Mouse (Mus musculus) c-Kit-negative CD71-positive TER-119-positive erythroid progenitor cells, embryonic 14.5 days (primary cell): ENCODE results near the gene B3galnt1.
"Not testable (repeated sequence)": the region's sequence is repeated elsewhere in the genome, so short reads cannot be mapped to it uniquely, and the experiment has no call there.

Source experiments
- DNase-seq: peaks from one replicate; pipeline ENCODE4 v3.0.0-alpha.2; 2013; ENCODE audit warnings: low read depth, low spot score

The B3galnt1 gene

DNA sequence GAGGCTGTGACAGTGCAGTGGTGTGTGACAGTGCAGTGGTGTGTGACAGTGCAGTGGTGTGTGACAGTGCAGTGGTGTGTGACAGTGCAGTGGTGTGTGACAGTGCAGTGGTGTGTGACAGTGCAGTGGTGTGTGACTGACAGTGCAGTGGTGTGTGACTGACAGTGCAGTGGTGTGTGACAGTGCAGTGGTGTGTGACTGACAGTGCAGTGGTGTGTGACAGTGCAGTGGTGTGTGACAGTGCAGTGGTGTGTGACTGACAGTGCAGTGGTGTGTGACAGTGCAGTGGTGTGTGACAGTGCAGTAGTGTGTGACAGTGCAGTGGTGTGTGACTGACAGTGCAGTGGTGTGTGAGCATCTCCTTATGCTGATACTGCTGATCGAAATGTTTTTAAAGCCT lies 33.2 kb downstream of the B3galnt1 start:
- DNase-seq, result not testable (repeated sequence)

DNA sequence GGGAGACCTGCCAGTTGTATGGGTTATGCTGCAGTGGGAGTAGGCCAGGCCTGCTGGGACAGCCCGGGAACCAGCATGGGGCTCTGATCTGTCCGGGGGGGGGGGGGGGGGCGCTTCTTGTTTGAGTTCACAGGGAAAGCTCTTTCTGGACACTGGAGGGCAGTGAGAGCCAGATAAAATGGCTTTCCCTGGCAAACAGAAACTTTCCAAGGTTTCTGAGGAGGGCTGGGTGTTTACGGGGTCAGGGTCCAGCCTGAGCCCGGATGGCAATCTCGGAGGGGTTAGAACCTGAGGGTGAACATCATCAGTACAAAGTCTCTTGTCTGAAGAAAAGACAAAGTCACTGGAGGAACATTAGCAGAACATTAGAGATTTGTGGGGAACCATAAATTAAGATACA lies 35.4 kb downstream of the B3galnt1 start:
- DNase-seq, result no peak

DNA sequence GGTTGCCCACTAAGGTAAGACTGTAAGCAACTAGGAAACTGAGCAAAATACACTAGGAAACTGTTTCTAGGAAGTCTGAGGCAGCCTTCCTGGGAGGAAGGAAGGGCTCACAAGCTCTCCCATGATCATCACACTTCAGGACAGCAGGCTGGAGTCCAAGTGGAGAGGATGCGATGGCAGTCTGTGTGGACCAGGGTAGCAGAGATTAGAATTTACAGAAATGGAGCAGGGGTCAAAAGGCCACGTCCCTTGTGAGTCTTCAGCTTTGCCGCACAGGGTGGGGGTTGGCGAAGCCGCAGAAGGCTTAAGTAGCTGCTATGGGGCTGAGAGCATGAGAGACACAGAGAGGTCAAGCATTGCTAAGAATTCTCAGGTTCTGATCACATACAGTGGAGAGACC lies 37.1 kb downstream of the B3galnt1 start:
- no peak for DNase-seq

DNA sequence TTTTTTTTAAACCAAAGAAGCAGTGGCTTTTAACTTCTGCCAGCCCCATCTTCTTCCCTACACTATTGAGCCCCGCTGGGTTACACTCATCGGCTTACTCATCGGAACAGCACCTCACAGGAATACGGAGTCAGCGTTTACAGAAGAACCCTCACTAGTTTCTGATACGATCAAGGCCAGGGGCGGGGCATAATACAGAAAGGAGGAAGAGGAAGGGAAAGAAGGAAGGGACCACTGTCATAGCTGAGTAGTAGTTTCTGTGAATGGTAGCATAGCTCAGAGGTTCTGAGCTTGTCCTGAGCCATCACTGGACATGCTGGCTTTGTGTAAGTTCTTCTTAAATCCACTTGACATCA lies 38.8 kb downstream of the B3galnt1 start:
- DNase-seq, result no peak

DNA sequence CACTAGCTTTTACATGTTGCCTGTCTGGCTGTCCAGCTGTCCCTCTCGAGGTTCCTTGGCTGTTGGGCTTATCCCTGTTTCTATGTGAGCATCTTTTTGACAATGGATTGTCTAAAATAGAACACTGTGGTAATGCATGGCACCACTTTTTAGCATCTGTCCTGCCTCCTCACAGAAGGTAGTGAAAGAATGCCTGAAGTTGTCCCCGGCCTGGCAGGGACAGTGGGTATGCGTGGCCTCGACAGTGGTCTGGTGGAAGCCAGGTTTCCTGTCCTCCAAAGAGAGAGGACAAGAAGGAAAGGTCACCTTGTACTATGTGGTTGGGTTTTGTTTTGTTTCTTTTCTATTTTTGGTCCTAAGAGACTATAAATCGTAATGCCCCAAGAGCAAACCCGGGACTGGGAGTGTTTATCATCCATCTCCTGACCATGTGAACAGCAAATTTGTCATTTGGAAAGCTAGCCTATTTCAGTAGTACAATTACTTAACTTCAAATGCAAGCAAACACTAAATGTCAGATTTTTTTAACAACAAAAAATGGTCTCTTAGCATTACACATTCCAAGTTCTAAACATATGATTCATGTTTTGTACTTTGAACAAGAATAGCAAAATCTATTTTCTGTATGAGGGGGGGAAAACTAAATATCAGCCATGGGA lies 39.3 kb downstream of the B3galnt1 start:
- DNase-seq, result no peak

DNA sequence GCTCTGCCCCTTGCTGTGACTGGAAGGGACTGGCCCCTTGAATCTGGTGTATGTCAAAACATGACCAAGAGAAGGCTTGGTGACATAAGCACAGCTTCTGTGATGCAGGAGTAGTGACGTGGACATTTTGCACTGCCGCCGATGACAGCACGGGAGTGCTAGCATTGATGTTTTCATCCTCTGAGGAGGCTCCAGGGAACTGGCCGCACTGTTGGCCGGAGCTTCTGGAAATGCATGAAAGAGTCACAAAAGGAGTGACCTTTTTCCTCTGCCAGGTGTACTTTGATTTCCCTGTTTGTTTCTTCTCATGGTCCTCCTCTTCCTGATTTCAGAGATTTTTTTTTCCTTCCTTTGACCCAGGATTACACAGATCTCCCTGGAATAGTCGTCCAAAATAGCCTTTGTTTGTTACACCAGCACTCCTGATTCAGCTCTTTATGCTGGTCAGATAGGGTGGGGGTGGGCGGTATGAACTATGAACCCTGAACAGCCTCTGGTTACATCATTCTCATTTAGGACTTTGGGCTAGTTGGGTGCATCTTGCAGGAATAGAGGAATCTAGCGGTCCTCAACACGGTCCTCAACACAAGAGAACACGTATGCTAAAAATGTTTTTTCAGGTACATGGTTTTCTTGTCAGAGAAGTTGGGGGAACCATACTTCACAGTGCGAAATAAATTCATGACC lies 42.5 kb downstream of the B3galnt1 start:
- DNase-seq, result no peak

DNA sequence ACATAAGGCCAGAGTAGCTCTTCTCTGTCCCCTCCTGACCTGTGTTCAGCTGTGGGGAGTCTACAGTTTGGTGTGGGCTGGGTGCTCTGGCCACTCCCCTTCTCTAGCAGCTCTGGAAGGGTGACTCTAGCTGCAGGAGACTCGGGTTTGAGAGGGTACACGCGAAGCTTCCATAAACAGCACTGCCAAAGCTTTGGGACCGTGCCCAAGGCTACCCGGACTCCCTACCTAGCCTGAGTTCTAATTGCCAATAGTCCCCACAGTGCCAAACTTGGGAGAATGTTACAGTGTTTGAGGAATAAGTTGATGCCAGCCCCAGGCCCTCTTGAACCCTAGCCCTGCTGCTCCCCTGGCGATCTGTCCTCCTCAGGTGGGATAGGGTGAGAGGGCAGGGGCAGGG lies 43.2 kb downstream of the B3galnt1 start:
- no peak for DNase-seq

DNA sequence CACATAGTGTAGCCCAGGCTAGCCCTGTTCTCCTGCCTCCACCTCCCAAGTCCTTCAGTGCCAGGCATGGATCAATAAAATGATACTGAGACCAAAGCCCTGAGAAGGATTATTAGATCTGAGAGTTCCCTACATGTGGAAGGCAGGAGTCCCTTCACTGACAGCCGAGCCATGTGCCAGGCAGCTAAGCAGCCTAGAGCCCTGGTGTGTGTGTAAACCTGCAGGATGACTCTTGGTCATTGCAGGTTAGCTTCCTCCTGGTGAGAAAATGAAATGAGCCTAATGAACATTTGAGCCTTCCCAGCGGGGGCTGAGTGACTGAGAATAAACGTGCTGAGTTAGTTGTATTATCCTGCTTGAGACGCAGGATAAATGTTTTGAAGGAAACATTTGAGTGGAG lies 49.2 kb downstream of the B3galnt1 start:
- DNase-seq, result no peak

DNA sequence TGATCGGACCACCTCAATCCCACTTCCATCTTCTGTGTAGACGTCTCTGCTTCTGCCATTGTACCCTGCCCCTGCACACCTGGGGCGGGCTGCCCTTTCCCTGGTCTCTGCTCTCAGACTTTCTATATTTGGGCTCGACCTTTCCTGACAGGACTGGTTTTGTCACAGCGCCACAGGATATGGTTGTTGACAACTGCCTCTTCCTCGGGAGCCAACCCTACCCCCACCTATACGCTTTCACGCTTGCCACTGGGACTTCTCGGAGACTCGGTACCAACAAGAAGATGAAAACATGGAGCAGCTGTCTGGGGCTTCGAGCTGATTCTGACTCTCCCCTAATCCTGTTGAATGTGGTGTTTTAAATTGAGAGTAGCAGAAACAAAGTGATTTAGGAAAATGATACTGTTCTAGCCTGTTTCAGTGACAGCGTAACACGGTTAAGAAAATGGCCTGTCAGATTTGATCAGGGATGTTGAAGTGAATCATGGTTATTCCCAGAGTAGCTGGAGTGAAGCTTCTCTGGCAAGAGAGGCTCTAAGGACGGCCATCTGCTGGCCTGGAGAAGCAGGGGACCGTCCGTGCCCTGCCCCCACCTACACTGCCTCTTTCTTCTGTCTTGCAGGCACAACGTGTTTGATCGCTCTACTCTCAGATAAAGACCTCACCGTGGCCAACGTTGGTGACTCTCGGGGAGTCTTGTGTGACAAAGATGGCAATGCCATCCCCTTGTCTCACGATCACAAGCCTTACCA lies 49.9 kb downstream of the B3galnt1 start:
- DNase-seq, result no peak

DNA sequence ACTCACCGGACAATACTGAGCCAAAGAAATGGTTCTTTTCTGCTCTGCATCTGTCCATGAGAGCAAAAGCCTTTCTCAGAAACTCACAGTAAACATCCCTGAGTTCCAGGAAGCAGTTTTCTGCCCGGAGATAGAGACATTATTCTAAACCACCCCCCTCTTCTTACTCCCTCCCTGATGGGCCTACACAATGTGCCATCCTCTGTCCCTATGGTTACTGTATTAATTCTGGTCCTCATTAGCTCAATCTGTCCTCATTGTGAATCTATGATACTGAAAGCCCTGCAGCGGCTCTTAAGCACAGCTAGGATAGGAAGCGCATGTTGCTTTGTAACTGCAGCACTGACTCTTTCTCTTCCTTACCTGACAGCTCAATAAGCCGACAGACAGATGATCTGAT lies 53.7 kb downstream of the B3galnt1 start:
- DNase-seq, result no peak

DNA sequence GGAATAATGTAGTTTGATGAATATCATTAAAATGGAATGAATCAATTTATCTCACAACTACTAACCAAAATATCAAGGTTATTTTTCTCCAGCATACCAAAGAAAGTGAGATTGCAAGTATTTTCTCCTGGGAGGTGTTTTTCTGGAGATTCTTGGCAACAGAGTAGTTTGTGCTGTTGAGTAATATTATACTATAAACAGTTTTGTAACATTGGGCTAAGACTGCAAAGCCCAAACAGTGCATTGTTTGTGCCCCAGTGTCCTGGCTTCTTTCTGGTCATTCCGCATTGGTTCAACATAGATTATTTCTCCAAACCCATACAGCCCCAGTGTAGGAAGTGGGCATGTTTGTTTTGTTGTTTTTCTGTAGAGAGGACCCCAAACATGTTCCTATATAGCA lies 55.0 kb downstream of the B3galnt1 start:
- DNase-seq, result no peak

DNA sequence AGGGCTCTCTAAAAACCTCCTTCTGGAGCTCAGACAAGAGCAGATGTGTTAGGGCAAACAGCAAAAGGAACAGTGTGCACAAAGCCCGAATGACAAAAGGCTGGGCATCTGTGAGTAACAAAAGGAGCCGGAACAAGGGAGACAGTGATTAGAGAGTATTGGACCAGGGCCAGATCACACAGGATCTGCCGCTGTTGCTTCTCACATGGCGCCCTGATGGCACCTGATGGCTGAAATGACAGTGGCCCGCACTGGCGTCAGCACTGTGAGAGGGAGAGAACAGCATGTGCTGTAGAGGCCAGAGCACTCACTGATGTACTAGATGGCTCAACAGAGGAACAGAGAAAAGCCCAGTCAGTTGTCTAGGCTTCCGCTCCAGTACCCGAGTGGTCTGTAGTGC lies 55.8 kb downstream of the B3galnt1 start:
- DNase-seq, result no peak

DNA sequence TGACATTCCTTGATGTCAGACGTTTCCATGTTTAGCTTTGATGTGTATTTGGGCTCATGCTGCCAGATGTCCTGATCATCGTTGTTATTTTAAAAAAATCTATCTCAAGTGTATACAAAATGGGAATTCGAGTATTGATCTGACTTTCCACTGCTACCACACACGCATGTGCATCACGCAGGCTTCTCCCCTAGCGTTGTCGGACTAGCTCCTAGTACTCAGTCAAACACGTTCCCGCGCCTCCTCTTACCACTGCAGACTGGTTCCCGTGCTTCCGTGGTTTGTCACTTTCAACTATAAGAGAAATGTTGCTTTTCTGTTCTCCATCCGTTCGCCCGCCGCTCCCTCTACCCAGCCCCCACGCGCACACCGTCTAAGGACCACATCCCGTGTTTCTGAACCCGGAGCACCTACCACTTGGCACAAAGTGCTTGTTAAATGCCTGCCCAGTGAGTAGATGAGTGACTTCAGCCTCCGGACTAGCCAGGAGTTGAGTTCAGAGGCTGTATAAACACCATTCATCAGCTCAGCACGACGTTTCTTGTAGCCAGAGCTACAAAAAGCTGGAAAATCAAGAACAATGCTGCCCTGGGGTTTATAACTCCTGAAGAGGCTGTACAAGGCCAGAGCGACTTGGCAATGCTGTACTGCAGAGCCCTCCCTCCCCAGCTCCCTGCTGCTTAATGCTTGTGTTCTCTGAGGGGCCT lies 62.7 kb downstream of the B3galnt1 start:
- no peak for DNase-seq

DNA sequence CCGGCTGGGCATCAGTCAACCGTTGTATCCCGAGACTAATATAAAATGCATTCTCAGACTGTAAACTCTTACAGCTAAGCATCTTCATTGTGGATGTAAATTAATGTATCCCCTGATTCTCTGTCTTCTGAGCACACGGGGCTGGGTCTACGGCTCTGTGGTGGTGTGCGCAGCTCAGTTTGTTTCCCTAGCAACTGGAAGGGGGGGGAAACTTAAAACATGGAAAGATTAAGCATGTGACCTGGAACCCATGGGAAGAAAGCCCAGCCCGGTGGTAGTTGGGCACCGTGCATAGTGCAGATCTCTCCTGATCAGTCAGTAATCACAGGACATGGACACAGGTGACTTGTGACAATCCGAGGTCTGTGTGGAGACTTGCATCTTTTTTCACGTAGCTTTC lies 63.3 kb downstream of the B3galnt1 start:
- DNase-seq, result no peak

DNA sequence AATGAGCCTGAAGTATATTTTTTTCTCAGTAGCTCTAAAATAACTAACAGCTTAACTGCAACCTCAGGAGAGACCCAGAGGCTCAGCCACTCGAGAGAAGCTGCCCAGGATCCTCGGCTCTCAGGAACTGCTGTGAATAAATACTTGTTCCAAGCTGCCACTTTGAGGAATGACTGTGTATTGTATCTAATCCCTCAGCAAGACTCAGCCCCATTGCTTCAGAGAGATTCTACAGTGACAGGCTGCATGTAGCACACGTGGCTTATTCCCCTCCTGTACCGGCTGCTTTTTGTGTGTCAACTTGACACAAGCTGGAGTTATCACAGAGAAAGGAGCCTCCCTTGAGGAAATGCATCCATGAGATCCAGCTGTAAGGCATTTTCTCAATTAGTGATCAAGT lies 66.1 kb downstream of the B3galnt1 start:
- no peak for DNase-seq

DNA sequence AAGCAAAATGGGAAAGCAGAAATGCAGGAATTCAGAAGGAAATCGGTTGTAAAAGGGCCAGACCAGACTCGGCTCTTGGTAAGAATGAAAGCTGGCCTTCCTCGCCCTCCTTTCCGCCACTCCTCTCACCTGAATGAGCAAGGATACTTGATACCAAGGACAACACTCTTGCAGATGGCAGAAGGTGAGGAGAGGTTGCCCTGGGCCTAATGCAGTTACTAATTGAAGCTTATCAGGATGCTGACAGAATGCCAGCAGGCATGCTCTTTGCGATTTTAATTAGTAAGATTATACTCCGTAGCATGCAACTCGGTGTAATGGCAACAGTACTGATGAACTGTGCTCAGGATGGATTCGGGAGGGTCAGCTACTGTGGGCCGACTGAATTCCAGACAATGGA lies 67.2 kb downstream of the B3galnt1 start:
- no peak for DNase-seq

DNA sequence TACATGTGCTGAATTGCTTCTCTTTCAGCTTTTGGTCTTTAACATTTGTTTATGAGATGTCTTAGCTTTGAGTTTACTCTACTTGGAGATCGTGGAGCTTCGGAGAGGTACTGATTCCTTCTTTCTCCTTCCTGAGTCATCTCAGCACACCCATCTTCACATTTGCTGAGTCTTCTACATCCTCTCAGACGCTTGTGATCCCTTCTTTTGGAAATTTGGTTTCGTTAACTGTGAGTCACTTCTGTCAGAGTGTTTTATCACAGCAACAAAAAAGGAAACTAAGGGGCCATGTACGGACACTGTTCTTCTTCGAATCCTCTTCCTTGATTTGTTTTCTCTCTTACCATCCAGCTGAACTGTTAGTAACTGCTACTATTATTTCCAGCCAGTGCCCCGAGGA lies 69.2 kb downstream of the B3galnt1 start:
- DNase-seq, result no peak

DNA sequence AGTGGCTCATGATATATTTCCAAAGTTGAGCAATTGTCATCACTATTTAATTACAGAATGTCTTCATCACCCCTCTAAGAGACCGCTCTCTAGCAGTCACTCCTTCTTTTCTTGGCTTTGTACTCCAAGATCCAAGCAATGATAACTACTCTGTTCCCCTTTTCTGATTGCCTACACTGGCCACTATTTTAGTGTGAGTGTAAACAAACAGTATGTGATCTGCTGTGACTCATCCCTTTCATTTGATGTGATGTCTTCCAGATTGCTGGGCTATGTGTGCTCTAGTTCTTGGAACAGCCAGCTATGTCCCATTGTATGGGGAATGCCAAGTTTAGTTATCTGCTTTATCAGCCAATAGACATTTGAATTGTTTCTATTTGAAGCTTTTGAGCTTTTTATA lies 71.4 kb downstream of the B3galnt1 start:
- no peak for DNase-seq

DNA sequence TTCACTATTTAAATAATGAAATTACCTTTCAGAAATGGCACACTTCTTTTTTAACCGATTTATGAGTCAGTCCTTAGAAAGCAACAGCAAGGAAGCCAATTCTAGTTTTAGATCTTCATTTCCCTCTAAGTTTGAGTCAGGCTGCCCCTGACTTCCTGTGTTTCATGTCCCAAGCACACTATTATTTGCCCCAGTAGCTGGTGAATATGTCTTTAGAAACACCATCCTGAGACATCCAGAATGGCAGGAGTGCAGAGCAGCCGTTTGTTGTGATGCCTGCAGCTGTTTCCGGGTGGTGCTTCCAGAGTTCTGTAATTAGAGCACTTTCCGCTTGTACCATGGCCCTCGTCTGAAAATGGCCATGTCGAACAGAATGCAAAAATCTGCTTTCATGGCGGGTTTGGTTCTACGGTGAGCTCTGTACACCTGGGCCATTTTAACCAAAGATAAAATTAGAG lies 73.7 kb downstream of the B3galnt1 start:
- no peak for DNase-seq

DNA sequence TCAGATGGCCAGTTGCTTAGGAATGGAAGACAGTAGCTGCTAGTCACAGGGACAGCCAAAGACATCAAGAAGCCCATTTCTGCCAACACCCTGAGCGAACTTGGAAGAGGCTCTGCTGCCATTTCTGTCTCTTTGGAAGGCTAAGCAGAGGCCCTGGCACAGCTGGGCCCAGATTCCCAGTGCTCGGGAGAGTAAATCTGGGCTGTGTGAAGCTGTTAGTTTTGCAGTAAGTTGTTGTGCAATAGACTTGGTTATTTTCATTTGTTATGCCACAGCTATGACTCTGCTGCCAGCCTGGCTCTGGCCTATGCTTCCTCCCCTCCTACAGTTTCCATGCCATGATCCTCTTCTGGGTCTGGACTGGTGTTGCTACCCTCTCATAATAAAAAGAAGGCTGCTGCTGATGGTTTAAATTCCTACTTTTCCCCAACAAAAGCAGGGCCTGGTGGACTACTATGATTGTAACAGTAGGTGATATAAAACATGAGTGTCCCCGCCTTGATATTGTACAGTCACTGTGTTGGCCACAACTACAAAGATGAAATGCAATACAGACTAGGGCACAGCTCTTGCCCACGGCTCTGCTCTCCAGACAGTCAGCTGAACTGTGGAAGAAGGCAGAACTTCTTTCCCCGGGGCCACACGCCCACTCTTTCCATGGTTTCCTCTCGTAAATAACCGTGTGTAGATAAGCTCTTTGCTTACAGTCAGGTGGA lies 74.2 kb downstream of the B3galnt1 start:
- DNase-seq, result no peak
